Mouse (Mus musculus): Measurements from ENCODE around the gene Atf7ip2.
"Not testable (repeated sequence)": the region's sequence is repeated elsewhere in the genome, so short reads cannot be mapped to it uniquely, and the experiment has no call there.

Atf7ip2 gene

GRCm38 (mm10) chr16:10192679-10193506 is at the start of gene Atf7ip2:
TSS of gene Atf7ip2 (plus strand) at chr16:10192712.
- in situ Hi-C loops (cut with MboI): no loop called here

DNA sequence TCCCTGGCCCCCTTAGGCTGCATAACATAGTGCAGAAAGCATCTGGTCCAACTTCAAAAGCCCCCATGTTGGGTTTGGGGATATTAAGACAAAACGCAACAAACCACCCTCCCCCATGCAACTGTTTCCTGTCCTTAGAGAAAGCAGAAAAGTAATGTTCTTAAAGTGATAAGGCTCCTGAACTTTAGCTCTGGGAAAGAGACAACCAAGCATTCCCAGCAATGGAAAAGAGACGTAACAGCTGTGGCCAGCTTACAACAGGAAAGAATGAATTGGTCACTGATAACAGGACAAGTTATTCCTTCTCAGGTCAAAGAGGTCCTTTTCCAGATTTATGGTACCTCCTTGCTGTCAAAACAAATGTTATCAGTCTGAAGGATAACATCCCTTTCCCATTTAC is 49.3 kb upstream of the Atf7ip2 start:
- in situ Hi-C loops (cut with MboI): no loop called here

GRCm38 (mm10) chr16:10147401-10147800 is 45.1 kb upstream of the Atf7ip2 start:
- in situ Hi-C loops (cut with MboI): no loop called here

DNA sequence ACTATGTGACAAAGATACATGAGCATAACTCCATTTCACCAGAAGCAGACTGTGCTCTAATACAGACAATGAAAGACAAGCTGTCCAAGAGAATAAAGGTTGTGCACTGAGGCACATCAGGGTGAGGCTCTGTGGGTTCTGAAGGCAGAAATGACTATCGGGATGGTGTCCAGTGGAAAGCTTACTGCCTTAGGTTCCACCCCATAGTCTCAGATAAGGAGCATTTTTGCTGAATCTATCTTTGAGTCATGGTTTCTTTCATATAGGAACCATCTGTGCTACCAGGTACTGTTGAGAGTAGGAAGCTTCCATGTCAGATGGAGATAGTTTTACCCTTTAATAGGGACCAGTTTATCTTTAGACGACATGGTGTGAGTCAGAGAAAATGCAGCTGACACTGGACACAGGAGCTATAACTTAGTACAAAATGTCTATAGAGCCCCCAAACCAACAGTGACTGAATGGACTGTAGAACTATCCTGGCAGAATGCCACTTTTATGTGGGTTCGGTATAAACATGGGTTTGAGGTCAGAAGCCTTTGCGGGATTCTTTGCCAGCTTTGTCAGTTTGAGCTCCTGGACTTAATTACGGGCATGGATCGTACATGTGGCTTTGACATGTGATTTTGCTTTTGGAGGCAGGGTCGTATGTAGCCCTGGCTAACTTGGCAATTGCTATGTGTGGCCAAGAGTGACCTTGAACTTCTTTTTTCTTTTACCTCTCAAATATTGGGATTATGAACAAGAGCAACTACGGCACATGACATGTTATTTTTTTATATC is 23.2 kb upstream of the Atf7ip2 start:
- in situ Hi-C loops (cut with MboI): no loop called here

GRCm38 (mm10) chr16:10170005-10170404 is 22.5 kb upstream of the Atf7ip2 start, which contains the start of gene Rpl39l:
TSS of gene Rpl39l (plus strand) at chr16:10170226.
- in situ Hi-C loops (cut with MboI): no loop called here

DNA sequence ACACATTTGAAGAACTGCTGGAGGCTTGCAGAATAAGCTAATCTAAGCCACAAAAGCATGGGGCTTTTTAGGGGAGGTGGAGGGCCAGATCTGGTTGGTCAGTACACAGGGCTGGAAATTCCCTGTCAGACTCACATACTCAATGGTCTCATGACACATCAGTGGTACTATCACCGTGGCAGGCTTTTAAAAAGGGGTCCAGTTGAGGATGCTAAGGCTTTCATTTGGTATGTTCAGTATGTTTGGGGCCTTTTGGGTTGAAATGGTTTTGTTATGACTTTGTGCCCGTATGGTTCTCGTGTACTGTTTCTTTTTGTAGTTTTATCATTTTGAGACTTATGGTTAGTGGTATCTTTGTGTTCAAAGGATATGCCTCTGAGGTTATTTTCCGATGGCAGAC is 21.2 kb upstream of the Atf7ip2 start:
- in situ Hi-C loops (cut with MboI): no loop called here

DNA sequence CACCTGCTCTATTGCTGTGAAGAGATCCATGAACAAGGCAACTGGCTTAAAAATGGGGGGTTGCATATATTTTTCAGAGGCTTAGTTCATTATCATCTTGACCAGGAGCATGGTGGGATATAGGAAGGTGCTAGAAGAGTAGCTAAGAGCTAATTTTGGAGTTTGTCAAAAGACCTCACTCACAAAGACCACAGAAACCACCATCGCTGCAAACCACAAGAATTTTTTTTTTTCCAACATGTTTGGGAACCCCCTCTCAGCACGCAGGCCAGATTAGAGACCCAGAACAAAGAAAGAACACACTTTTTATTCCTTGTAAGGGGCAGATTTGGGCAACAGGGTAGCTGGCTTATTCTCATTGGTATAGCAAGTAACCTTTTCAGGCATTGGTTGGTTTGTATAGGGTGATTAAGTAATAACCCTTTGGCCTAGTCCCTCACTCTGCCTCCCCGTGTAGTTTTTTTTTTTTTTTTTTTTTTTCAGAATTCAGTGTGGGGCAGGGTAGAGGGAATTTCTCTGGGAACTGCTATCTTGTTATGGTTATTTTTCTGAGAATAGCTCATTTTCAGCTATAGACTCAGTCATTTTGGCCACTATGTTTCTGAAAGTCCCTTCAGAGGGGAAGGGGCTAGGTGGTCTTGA is 20.2 kb upstream of the Atf7ip2 start:
- in situ Hi-C loops (cut with MboI): no loop called here

DNA sequence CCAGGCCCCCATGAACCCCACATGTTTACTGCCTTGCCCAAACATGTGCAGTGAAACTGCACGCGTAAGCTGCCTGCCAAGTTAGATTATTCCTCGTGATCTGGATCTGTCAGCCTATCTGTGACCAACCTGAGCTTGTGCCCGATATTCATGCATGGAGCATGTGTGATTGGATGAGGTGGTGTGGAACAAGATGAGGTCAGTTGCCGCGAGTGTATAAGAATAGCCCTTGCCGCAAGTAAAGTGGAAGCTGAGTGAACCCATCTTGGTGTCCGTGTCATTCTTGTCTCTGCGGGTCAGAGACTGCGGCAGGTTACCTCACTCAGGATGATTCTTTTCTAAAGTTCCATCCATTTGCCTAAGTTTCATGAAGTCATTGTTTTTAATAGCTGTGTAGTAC is 5.1 kb upstream of the Atf7ip2 start:
- in situ Hi-C loops (cut with MboI): not testable (repeated sequence)

DNA sequence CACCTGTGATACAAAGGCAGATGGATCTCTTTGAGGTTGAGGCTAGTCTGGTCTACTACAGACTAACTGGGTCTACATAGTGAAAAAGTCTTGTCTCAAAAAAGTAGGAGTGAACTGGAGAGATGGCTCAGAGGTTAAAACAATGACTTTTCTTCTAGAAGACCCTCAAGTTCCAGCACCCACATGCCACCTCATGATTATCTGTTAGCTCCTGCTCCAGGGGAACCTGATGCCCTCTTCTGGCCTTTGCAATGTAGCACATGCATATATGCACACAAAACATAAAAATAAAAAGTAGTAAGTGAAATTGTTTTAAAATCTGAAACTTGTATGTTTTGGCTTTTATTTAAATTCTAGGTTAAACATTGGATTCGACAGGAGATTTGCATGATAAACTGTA is 16.3 kb downstream of the Atf7ip2 start:
- in situ Hi-C loops (cut with MboI): no loop called here

GRCm38 (mm10) chr16:10216366-10216765 is 23.9 kb downstream of the Atf7ip2 start:
- in situ Hi-C loops (cut with MboI): not testable (repeated sequence)

DNA sequence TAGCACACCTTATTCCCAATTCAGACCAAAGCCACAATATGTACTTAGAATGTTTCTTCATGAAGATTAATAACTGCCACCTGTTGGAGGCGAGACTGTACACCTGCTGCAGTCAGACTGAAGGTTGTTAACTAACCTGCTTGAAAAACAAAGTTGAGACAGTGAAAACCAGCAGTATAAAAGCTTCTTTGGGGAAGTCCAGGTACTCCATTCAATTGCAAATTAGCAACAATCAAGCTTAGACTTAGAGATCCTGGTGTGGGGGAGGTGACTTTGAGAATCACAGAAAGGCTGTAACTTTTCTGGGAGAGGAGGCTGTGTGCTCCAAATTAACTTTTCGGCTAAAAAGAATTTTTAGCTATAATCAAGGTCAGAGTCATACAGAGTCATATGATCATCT is 24.5 kb downstream of the Atf7ip2 start:
- in situ Hi-C loops (cut with MboI): not testable (repeated sequence)

DNA sequence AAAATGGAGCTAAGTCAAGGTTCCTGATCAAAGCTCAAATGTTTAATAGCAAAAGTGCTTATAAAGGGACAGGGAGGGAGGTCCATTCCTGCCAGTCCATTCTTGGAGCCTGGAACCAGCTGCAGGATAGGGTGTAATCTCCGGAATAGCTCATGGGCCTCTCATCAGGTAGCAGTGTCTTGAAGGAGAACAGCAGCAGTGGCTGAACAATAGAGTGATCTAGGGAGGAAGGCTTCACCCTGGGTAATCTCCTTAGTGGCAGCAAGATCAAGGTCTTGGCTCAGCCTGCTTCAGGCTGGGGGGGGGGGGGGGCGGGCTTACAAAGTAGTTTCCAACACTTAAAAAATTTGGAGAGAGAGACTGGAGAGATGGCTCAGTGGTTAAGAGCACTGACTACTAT is 34.8 kb downstream of the Atf7ip2 start:
- in situ Hi-C loops (cut with MboI): no loop called here

GRCm38 (mm10) chr16:10236601-10237000 is 44.1 kb downstream of the Atf7ip2 start:
- in situ Hi-C loops (cut with MboI): no loop called here

DNA sequence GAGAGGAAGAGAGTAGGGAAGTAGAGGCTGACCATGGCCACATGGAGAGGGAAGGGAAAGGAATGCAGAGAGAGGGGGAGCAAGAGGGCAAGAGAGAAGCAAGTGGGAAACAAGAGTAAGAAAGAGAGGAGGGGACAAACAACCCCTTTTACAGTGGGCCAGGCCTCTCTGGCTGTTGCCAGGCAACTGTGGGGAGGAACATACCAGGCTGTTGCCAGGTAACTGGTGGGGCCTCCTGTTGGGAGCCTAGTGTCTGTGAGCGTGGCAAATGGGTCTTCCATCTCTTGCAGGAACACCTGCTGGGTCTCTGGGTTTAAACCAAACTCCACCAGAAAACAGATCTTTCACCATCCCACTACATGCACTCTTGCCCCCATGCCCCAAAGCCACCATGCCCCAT is 61.5 kb downstream of the Atf7ip2 start:
- in situ Hi-C loops (cut with MboI): no loop called here

- in situ Hi-C loops (cut with MboI): no loop called here
Measured at GRCm38 (mm10) chr16:10272256-10272655, 79.7 kb downstream of the Atf7ip2 start.

DNA sequence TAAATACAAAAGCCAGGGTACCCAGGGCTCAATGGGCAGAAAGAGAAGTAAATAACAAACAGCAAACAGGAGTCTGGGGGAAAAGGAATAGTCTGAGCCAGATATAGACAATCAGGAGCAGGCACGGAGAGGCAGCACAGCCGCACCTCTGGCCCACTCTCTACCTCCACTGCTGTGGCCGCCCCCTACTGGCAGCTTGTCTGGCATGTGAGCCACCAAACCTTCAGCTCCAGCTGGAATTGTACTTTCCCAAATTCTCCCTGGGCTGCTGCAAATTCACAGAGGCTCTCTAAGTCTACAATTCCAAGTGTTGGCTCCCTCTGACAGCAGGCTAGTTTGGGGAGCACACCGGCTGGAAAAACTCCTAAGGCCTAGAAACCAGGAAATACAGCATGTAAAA is 82.0 kb downstream of the Atf7ip2 start:
- in situ Hi-C loops (cut with MboI): no loop called here

- in situ Hi-C loops (cut with MboI): not testable (repeated sequence)
Measured at GRCm38 (mm10) chr16:10276778-10277177, 84.3 kb downstream of the Atf7ip2 start.

DNA sequence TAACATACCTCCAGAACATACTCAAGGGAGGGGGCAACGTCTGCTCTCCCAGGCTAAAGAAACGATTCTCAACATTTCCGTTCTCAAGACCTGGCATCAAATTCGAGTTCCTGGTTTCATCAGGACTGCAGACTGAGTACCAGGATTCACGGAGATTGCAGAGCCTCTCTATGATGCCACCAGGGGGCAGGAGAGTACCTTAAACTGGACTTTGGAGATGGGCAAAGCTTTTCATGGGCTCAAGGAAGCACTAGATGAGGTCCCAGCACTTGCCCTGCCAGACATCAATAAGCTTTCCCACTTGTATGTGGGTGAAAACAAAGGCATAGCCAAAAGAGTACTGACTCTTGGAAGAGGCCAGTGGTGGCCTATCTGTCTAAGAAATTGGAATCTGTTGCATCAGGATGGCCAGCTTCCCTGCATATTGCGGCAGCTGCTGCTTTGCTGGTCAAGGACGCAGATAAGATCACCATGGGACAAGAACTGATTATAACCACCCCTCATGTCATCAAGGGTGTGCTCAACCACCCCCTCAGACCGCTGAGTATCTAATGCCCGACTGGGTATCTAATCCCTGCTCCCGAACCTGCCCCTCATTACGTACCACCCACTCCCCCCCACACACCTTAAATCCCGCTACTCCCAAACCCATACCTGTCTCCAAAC is 87.9 kb downstream of the Atf7ip2 start:
- in situ Hi-C loops (cut with MboI): no loop called here

DNA sequence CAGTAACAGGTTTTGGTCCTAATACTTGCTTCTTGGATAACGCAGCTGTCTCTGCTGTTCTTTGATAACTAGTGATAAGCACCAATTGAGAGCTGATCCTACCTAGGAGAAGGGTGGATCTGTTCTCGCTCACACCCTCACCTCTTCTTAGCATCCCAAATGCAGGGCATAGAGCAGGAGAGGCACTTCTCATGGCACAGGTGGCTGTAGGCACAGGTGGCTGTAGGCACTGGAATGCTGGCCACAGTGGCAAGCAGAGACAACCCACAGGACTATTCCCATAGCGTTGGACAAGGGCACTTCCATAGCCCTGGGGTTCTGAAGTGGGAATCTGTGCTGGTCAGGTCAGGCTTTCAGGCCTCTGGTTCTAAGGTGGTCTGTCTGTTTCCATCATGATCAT is 89.4 kb downstream of the Atf7ip2 start:
- in situ Hi-C loops (cut with MboI): no loop called here

GRCm38 (mm10) chr16:10286513-10287268 is 94.2 kb downstream of the Atf7ip2 start:
- in situ Hi-C loops (cut with MboI): no loop called here

DNA sequence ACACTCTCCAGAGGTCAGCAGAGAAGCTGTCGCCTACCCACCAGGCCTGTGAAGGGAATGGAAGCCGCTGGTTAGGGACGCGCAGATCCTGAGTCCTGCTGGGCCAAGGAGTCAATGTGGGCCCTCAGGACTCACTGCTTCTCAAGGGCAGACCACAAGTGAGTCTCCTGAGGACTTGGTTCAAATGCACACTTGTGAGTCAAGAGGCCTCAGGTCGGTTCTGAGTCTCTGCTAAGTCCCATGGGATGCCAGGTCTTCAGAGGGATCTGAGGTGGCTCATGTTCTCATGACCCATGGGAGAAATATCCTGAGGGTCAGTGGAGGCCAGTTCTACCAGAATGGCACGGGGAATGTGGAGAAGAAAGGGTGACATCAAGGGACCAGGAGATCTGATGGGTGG is 95.6 kb downstream of the Atf7ip2 start:
- in situ Hi-C loops (cut with MboI): no loop called here

All from mature B cell (primary cell).